Mouse (Mus musculus): ENCODE results near the gene Brk1.

Brk1 gene

DNA sequence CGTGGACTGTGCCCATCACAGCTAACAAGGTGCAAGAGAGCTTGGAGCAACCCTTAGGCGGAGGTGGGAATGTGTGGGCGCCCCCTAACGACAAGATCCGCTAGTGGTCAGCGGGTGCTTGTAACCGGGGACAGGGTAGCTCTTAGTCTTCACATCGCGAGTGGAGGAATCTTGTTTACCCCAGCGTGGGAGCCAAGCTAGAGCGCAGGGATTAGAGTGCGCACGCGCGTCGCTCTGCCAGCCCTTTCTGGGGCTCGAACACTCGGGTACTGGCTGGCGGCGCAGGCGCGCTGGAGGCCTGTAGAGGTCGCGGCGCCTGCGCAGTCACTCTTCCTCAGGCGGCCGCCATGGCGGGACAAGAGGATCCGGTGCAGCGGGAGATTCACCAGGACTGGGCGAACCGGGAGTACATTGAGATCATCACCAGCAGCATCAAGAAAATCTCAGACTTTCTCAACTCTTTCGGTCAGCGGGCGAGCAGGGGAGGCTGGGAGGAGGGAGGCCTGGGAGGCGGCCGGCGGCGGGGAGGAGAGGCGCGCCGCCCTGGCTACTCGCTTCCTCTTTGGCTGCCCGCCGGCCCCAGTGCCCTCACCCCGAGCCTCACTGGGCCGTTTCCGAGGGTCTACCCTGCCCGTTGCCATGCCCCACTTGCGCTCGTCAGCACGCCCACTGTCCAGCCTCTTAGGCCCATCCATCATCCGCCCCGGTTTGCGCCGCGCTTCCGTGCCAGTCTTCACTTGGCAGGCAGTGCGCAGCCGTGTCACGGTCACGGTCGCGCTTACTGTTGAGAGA lies at the start of gene Brk1:
Gene Brk1 (plus strand): TSS at position 341 of the 792 bp plus-strand sequence.
- DNase-seq: peak; percentile 93

DNA sequence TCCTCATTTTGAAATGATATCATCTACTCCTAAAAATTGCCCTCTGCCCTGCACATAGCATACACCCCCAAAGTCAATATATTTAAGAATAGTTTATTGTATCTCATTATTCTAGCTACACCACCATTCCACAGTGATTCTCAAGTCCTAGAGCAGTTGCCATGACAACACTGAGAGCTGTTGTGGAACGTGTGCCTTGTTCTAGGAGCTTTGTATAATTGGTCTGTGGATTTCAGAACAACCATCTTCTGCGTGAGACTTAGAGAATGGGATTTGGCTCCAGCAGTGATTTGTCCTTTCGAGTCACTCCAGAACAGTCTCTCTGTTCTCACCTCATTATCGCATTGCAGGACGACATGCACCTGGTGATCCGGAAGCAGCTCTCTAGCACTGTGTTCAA lies 44.8 kb upstream of the Brk1 start:
- no peak for DNase-seq

DNA sequence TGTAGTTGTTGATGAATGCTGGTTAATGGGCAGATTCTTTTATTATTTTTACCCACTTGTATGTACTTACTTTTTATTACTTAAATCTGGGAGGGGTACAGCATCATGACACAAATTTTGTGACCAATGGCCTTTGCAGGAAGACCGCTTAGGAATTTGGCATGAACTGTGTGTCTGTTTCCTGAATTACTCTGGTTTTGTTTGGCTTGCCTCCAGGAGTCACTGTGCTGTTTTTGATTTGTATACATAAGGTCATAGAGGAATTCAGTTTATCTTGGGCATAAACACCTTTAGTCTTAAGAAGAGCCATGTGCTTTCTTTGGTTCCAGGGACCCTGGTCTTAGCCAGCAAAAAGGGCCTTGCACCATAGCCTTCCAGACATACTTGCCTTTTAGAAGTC lies 40.0 kb upstream of the Brk1 start:
- DNase-seq: no peak

DNA sequence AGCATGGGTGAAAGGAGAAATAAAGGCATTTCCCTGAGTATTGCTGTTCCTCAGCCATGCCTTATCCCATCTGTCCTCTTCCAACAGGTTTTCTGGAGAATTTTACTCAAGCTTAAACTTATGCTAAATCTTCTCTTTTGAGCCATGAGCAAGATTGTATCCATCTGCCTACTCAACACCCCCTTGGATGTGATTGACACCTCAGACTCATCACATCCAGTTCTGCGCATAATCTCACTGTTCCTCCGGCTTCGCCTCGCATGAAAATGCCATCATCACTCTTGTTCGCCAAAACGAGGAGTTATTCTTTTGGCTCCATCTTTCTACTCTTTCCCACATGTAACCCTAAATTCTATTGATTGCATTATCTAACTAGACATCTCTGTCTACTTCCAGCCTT lies 28.5 kb upstream of the Brk1 start:
- DNase-seq: no peak

DNA sequence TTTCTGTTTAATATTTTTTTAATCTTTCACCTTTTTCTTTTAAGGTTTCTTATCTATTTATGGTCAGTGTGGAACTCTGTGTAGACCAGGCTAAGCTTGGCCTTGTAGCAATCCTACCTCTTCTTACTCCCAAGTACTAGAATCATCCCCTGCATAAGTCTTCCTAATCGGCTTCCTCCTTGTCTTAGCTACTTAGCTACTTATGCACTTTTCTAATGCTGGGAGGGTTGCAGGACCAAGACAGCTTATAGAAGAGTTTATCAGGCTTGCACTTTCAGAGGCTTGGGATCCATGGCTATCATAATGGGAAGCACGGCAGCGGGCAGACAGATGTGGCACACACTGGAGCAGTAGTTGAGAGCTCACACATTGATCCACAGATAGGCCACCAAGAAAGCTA lies 25.3 kb upstream of the Brk1 start:
- DNase-seq: no peak

DNA sequence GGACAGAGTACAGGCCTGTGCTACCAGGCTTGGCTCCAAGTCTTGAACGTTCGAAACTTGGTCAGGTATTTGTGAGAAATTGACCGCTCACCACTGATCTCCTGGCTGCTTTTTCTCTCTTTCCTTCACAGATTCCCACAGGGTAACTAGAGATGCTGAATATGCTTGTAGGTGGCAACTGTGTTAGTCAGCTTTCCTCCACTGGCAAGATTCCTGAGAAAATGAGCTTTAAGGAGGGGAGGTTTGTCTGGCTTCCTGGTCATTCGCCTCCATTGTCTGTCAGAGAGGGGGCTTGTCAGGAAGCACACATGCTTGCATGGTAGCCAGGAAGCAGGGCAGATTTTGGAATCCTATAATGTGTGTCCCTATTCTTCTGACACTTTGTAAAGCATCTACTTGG lies 21.5 kb upstream of the Brk1 start:
- DNase-seq: no peak

DNA sequence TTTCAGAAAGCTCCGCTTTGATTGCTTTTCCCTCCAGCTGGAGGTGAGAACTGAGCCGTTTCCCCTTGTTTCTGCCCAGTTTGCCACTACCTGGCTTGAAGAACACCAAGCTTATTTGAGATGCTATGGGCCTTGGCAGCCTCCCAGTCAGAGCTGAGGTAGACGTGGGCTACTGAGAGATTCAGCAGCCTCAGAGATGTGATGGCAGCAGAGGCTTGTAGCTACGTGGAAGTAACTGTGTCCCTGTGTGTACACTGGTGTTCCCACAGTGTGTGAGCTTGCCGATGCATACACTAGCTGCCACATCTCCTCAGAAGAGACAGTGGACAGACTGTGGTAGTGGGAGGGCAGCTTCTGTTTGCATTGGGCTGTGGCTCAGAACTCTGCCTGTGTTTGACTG lies 19.5 kb upstream of the Brk1 start:
- DNase-seq: no peak

DNA sequence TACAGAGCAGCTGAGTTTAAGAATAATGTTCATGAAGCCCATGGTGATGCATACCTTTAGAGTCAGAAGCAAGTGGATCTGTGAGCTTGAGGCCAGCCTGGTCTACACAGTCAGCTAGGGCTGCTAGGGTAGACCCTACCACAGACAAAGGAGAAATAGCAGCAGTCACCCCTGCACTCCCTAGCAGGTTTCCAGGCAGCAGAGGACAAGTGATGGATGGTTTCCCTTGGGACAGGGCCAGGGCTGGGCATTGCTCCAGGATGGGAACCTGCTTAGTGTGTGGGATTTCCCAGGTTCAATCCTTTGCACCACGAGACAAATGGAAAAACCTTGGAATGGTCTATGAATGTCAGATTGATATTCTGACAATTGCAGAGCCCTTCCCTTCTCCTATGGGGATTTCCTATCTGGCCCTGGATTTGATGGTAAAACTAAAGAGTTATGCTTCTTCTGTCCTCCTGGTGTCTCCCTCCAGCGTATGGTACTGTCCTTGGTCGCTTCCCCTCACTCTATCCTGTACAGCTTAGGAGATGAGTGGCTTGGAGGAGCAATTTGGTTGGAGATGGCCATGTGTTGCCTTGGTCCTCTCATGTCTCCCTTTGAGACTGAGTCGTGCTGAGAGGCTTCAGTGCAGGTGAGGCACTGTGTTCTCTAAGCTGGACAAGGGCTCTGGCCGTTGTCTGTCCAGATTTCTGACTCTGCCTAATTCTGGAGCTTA lies 17.9 kb upstream of the Brk1 start:
- no peak for DNase-seq

DNA sequence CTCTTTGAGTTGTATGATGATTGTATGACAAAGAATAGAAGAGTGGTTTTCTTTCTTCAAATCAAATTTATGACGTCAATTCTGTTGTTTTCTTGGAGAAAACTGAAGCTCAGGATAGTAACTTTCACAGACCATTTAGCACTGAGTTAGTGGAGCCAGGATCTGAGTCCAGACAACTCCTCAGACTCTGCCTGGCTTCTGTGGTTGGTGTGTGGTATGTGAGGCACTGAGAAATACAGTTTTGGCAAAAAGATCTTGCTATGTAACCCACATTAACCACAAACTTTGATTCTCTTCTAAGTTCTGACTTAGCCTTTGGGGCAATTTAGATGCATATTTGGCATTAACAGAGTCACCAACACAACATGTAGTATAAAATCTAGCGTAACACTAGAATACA lies 11.9 kb upstream of the Brk1 start:
- DNase-seq: no peak

DNA sequence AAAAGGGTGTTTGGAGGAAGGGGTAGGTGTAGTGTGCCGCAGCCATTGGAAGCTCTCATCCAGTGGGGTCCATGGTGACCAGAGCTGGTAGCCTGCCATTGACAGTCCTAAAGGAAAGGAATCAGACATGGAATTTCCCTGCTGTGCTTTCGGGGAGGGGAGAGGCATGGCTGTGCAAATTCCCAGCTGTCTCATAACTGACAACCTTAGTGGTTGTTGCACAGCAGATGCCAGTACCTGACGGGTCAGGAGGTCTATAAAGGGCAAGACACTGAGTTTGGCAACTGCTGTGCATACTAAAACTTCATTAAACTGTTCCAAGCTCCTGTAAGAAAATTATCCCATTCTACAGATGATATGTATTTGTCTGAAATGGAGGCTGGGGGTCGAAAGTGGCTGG lies 6.6 kb upstream of the Brk1 start:
- DNase-seq: no peak

DNA sequence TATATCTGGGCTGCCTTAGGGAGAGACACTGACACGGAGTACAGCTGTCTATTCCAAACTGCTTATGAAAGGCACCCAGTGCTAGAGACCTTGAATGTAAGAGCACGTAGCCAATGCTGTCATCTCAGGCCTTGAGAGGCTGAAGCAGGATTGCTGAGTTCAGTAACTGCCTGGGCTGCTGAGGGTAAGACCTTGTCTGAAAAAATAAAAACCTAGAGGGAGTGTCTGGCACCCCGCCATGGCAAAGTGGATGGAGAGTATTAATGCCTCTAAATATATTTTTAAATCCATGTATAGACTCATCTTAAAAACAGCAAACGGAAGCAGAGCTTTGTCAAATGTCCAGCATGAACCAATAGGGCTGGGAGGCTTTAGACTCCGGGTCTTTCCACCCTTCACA lies 4.7 kb upstream of the Brk1 start:
- no peak for DNase-seq

DNA sequence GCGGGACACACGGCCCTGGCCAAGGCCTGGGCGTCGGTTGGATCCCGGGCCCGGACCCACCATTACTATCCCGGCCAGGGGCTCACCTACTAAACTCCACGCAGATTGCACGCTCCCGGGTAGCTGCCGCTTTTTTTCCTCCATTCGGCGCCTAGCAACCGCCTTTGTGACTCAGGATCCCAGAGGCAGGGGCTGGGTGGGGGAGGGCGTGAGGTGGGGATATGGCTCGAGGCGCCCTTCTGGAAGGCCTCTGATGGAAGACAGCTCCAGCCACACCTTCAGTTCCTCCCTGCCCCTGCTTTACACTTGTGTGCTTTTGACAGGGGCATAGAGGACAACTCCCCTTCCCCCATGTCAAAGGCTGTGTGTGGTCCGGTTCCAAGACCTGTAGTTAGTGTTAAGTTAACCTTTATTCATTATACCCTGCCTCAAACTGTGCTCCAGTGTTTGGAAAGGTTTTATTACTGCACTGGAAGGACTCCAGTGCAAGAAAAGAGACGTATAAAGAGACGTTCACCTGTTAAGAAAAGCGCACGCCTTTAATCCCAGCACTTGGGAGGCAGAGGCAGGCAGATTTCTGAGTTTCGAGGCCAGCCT lies 3.9 kb upstream of the Brk1 start, which contains the start of gene Fancd2os:
Gene Fancd2os (minus strand): TSS at position 173 of the 597 bp plus-strand sequence.
- DNase-seq: no peak

DNA sequence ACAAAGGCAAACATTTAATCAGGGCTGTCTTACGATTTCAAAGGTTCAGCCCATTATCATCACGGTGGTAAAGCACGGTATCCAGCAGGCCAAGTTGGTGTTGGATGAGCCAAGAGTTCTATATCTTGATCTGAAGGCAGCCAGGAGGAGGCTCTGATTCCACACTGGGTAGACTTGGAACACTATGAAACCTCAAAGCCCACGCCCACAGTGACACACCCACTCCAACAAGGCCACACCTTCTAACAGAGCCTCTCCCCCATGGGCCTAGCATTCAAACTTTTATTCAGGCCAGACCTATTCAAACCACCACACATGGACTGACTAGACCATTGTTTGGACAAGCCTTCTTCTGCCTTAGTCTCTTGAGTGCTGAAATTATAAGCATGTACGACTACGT lies 1.8 kb upstream of the Brk1 start:
- no peak for DNase-seq

DNA sequence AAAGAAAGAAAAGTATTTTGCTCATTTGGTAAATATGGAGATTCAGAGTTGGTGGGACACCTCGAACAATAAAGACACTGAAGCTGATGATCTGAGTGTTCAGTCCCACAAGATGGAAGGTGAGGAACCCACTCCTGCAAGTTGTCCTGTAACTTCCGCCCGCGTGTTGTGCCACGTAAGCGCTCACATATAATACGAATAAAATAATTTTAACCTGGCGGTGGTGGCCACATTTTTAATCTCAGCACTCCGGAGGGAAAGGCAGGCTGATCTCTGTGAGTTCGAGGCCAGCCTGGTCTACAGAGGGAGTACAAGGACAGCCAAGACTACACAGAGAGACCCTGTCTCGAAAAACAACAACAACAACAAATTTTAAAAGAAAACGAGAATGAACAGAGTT lies 579 bp upstream of the Brk1 start:
- DNase-seq: no peak

DNA sequence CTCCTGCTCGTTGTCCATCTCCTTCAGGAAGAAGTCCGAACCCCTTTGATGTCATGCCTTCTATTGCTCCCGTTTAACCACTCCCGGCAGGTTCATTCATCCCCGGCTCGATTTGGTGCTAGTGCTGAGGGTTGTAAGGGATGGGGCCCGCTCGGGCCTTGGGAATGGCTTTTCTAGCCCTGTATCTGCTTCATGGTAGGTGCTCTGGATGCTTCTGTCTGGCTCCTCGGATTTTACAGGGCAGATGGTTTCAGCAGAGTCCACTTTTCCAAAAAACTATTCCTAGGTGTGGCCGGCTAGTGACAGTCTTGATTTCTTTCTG lies 613 bp downstream of the Brk1 start:
- no peak for DNase-seq

DNA sequence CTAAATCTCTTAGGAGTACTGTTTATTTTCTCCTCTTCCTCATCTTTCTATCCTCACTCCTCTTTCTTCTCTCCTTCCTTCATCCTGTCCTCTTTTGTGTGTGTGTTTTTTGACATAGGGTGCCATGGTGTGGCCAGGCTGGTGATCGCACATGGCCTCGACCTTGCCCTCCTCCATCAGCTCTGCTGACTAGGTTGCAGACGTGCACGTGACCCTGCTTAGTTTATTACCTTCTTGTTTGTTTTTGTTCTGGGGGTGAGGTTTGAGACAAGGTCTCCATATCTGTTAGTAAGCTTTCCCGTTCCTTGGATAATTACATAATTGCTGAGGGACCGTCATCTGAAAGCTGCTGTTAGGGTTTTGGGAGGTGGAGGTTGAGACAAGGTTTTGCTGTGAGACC lies 4.3 kb downstream of the Brk1 start:
- DNase-seq: no peak

DNA sequence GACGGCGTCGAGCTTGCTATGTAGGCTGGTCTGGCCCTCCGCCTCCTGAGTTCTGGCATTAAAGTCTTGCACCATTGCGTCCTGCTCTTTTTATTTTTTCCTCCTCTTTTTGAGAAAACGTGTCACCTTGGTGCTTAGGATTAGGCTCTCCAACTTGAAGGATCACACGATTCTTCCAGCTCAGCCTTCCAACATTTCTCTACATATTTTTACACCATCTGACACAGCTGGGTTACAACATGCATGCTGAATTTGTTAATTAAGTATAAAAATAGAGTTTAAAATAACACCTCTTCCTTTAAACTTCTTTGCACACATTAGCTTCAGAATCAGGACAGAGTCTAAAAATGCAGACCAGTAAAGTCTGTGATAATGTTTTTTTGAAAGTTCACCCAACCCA lies 4.7 kb downstream of the Brk1 start:
- DNase-seq: no peak

DNA sequence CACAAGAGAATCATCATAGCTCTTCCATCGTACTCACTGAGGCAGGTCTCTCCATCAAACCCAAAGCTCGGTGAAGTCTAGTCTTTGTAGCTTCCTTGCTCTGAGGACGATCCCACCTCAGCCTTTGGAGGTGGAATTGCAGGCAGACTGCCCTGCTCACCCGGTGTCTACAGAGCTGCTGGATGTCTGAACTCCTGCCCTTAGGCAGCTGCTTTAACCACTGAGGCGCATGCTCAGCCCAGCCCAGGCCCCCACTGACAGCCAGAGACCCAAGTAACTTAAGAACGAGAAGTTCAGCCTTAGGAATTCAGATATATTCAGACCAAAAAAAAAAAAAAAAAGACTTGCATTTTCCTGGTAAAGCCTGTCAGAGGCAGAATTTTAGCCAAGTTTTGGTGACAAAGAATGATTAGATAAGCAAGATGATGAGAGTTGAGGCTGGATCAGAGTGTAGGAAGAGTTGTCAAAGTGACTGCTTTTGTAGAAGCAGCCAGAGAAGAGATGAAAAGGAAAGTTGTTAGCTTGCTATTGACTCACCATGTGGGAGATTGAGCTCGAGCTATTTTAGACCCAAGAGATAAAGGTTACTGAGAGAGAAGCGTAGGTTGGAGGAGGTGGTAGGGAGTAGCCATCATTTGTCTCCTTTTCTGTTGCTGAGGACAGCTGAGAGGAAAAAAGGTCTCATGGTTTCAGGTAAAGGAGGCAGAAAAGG lies 7.8 kb downstream of the Brk1 start:
- DNase-seq: no peak

DNA sequence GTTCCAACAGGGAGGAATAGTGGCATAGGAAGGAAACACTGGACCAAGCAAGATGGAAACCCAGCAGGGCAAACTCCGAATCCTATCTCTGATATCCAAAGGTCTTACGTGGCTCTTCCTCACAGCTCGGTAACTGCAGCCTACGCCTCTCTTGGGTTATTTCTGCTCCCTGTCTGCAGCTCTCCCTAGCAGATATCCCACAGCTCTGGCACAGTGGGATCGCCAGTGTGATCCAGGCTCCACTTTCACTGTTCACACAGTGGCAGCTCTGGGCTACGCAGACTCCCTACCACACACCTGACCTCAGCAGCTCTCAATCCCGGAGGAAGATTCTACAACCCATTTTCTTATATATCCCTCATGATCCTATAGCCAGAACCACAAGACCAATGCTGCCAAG lies 9.6 kb downstream of the Brk1 start:
- no peak for DNase-seq

DNA sequence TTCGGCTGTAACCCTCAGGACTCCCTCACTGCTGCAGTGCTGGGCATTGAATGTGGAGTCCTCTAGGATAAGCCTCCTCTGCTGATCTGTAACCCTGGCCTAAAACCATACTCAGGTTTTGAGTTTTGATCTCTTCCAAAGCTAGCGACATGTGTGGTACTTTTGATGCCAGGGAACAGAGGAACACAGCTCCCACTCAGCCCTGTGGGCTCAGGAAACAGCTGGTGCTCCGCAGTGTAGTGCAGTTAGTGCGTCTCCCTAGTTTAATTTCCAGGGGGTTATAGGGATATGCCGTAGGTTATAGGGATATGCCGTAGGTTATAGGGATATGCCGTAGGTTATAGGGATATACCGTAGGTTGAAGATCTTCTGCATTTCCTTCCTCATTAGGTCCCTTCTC lies 10.4 kb downstream of the Brk1 start:
- DNase-seq: no peak

DNA sequence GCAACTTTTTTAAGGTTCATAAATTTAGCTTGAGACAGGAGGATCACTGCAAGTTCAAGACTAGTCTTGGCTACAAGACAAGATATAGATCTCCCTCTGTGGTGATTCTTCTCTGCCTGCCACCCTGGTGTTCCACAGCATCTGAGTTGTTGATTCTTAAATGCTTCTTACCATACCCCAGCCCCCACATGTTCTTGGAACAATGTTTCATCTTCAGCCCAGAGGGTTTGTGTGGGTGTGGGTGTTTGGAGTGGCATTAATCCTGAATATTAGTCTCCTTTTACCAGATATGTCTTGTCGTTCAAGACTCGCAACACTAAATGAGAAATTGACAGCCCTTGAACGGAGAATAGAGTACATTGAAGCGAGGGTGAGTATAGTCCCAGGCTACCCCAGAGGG lies 10.9 kb downstream of the Brk1 start:
- DNase-seq: no peak

DNA sequence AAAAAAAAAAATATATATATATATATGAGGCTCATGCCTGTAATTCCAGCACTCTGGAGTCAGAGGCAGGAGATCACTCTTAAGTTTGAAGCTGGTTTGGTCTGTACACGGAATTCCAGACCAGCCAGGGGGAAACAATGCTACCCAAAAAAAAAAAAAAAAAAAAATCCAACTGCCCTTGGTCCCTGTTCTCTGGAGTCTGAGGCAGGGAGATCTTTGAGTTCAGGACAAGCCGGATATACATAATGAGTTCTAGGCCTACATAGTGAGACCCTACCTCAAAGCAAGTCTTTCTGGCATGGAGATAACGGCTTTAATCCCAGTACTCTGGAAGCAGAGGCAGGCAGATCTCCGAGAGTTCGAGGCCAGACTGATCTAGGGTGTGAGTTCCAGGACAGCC lies 18.8 kb downstream of the Brk1 start:
- no peak for DNase-seq

DNA sequence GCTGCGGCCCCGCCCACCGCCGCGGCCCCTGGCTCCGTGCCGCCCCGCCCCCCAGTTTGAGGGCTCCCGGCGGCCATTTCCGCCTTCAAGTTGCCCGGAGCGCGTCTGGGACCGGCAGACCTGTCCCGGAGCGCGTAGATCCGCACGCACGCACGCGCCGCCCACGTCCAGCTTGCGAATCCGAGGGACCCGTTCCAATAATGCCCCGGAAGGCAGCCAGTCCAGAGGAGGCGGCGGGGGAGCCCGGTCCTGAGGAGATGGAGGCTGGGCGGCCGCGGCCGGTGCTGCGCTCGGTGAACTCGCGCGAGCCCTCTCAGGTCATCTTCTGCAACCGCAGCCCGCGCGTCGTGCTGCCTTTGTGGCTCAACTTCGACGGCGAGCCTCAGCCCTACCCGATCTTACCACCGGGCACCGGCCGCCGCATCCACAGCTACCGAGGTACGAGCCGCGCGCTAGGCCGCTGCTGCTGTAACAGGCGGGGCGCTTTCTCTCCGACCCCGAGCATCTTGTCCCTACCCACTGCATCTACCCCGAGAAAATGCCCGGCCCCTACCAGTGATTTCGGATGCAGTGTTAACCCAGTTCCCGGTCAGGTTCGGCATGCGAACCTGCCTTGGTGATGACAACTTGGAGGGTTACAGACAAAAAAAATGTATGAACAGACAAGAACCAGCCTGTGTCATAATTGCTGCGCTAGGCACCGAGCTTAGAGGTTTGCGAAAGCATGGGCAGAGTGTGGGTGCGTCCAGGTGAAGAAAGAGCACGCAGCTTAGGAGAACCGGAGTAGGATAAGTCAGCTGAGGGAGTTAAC lies 19.6 kb downstream of the Brk1 start, which contains the start of gene Vhl:
Gene Vhl (plus strand): TSS at position 19 of the 811 bp plus-strand sequence.
- DNase-seq: peak; percentile 86
